In genomic region chr16:7767691-7768090, GRCm38 (mm10) we compare ENCODE assay signal across 16 mouse cellular contexts.
DNase-seq lines count a peak whose midpoint lies in the region; ATAC-seq lines count a peak whose summit lies in the region.
"Had no signal": no experiment of that assay in that cellular context is flagged by ENCODE, and none has a peak within 500 bp of the region (broad histone marks: within the 10 kb centered on the region; RNA-seq: fewer than 3 reads in every experiment).

No protein-coding gene starts in this region.

- DNase-seq in CD4-positive, CD25-positive, alpha-beta regulatory T cell, adult 2 months (ENCODE audit: low read depth, low spot score): peak; percentile 13
- DNase-seq in thymus, postnatal 10 days (ENCODE audit: low spot score in 2 of 2): peak; percentile 36 to 52
- peak; percentile 45 for DNase-seq in thymus, postnatal 4 days
- no peak for DNase-seq in frontal cortex, postnatal 14 days (ENCODE audit: low spot score in 2 of 2)
- DNase-seq: adrenal gland, adult 2 months; adrenal gland, postnatal 25 days; B cell, adult 2 months; cerebellum, adult 18-20 months; forebrain, postnatal 0 days; gastrocnemius, postnatal 14 days; heart, postnatal 14 days had no signal

- no peak for ATAC-seq in CD4-positive, CD25-positive, alpha-beta regulatory T cell, adult 4 months
- ATAC-seq in hematopoietic stem cell, adult 5-6 weeks (replicated peaks in 1 of 2; ENCODE audit: insufficient read depth in 1 of 2, low FRiP score in 2 of 2, low TSS enrichment in 1 of 2, low read depth in 1 of 2, poor library complexity in 2 of 2, severe bottlenecking in 2 of 2): peak; percentile 23 to 29; a peak in 1 of 4 replicates
- no peak for ATAC-seq in megakaryocyte, adult 5-6 weeks (ENCODE audit: poor library complexity, severe bottlenecking)
- ATAC-seq: forebrain, postnatal 0 days; intestine, embryonic 16.5 days; Patski had no signal

Comparison
In these comparisons a context has a peak if more than half of its experiments do, and no peak if none do; other contexts are left out.
1. DNase-seq: peak in CD4-positive, CD25-positive, alpha-beta regulatory T cell, adult 2 months (single experiment), thymus, postnatal 10 days (2 of 2) and thymus, postnatal 4 days (single experiment); none in frontal cortex, postnatal 14 days (0 of 2).
2. ATAC-seq: peak in hematopoietic stem cell, adult 5-6 weeks (2 of 2); none in CD4-positive, CD25-positive, alpha-beta regulatory T cell, adult 4 months (single experiment) and megakaryocyte, adult 5-6 weeks (single experiment).